Mouse (Mus musculus): ENCODE measurements around the gene Tle2. TPM values are rescaled to one million over a fixed set of nuclear protein-coding genes. Genes with fewer than 3 reads are reported as not detected.
A peak's percentile ranks its signal among the peaks of the same experiment; 100 is the strongest.

Tle2 gene
- polyA plus RNA-seq, 1 experiment from 2014 or later, result 28.2 TPM

GRCm38 (mm10) chr10:81604019-81604967, 29.9 kb downstream of the Tle2 start:
- Histone ChIP-seq H3K4me1 (peaks cover 60% of the 10 kb centered on the region), H3K4me3 (peak overlapping the region; percentile 65; the same call in 1 of the 2 replicates), H3K27ac (peak overlapping the region; percentile 59)

GRCm38 (mm10) chr10:81604968-81605665, 30.8 kb downstream of the Tle2 start:
- H3K4me3 ChIP-seq, result peak overlapping the region; percentile 65
- H3K27me3 ChIP-seq (ENCODE audit: low read depth, poor library complexity, severe bottlenecking), result no peaks in the 10 kb centered on the region
- H3K9me3 ChIP-seq (replicated peaks), result no peaks in the 10 kb centered on the region
- 0 out of 2 replicates have a peak, but pooled peaks cover 3% of the 10 kb centered on the region for H3K36me3 ChIP-seq
- peak; percentile 91 for DNase-seq (ENCODE audit: low spot score)
- H3K4me1 ChIP-seq, result peaks cover 52% of the 10 kb centered on the region
- H3K27ac ChIP-seq, result peak overlapping the region; percentile 59
- WGBS, result 22% methylated on average over 29 of the region's 29 CpGs

More at GRCm38 (mm10) chr10:81604019-81604967, 29.9 kb downstream of the Tle2 start:
- Histone ChIP-seq H3K36me3 (0 out of 2 replicates have a peak, but pooled peaks cover 3% of the 10 kb centered on the region), H3K9me3 (replicated peaks) (no peaks in the 10 kb centered on the region), H3K27me3 (ENCODE audit: low read depth, poor library complexity, severe bottlenecking) (no peaks in the 10 kb centered on the region)
- 86% methylated on average over 12 of the region's 12 CpGs for WGBS
- DNase-seq (ENCODE audit: low spot score), result no peak

GRCm38 (mm10) chr10:81605666-81605973, 31.3 kb downstream of the Tle2 start:
- no peak for DNase-seq (ENCODE audit: low spot score)
- peaks cover 47% of the 10 kb centered on the region for H3K4me1 ChIP-seq
- H3K27me3 ChIP-seq (ENCODE audit: low read depth, poor library complexity, severe bottlenecking), result no peaks in the 10 kb centered on the region
- H3K4me3 ChIP-seq, result peak overlapping the region; percentile 65
- 0 out of 2 replicates have a peak, but pooled peaks cover 3% of the 10 kb centered on the region for H3K36me3 ChIP-seq
- H3K9me3 ChIP-seq (replicated peaks), result no peaks in the 10 kb centered on the region
- 5% methylated on average over 14 of the region's 14 CpGs for WGBS
- H3K27ac ChIP-seq, result peak overlapping the region; percentile 59

- 1% methylated on average over 39 of the region's 39 CpGs for WGBS
- no peaks in the 10 kb centered on the region for H3K9me3 ChIP-seq (replicated peaks)
- peak within 1 kb of the TSS; percentile 92 for H3K27ac ChIP-seq
- peak within 1 kb of the TSS; percentile 65 for H3K4me3 ChIP-seq
- H3K36me3 ChIP-seq, result 0 out of 2 replicates have a peak, but pooled peaks cover 3% of the 10 kb centered on the region
- peak; percentile 89 for DNase-seq (ENCODE audit: low spot score)
- H3K27me3 ChIP-seq (ENCODE audit: low read depth, poor library complexity, severe bottlenecking), result no peaks in the 10 kb centered on the region
- peaks cover 42% of the 10 kb centered on the region for H3K4me1 ChIP-seq
Measured at GRCm38 (mm10) chr10:81605974-81606751, 31.8 kb downstream of the Tle2 start, which contains the start of gene BC025920. BC025920 (plus strand) TSS chr10:81606270.

GRCm38 (mm10) chr10:81608308-81608707, 33.9 kb downstream of the Tle2 start:
- Histone ChIP-seq H3K27ac (no peak overlapping the region), H3K4me1 (peaks cover 27% of the 10 kb centered on the region), H3K9me3 (replicated peaks) (no peaks in the 10 kb centered on the region), H3K36me3 (0 out of 2 replicates have a peak, but pooled peaks cover 3% of the 10 kb centered on the region), H3K4me3 (no peak overlapping the region), H3K27me3 (ENCODE audit: low read depth, poor library complexity, severe bottlenecking) (no peaks in the 10 kb centered on the region)
- 93% methylated on average over 1 of the region's 1 CpGs for WGBS
- DNase-seq (ENCODE audit: low spot score), result no peak

- Histone ChIP-seq H3K36me3 (0 out of 2 replicates have a peak, but pooled peaks cover 3% of the 10 kb centered on the region), H3K27ac (no peak overlapping the region), H3K4me3 (no peak overlapping the region), H3K27me3 (ENCODE audit: low read depth, poor library complexity, severe bottlenecking) (no peaks in the 10 kb centered on the region), H3K9me3 (replicated peaks) (no peaks in the 10 kb centered on the region), H3K4me1 (peaks cover 27% of the 10 kb centered on the region)
- DNase-seq (ENCODE audit: low spot score), result no peak
- WGBS, result 69% methylated on average over 3 of the region's 3 CpGs
Measured at GRCm38 (mm10) chr10:81612779-81613178, 38.4 kb downstream of the Tle2 start.

GRCm38 (mm10) chr10:81615486-81615885, 41.1 kb downstream of the Tle2 start:
- 57% methylated on average over 6 of the region's 6 CpGs for WGBS
- no peaks in the 10 kb centered on the region for H3K27me3 ChIP-seq (ENCODE audit: low read depth, poor library complexity, severe bottlenecking)
- peak; percentile 59 for DNase-seq (ENCODE audit: low spot score)
- peaks cover 27% of the 10 kb centered on the region for H3K4me1 ChIP-seq
- H3K4me3 ChIP-seq, result no peak overlapping the region
- H3K9me3 ChIP-seq (replicated peaks), result no peaks in the 10 kb centered on the region
- peaks cover 6% of the 10 kb centered on the region for H3K36me3 ChIP-seq
- H3K27ac ChIP-seq, result peak overlapping the region; percentile 80

GRCm38 (mm10) chr10:81619976-81620375, 45.6 kb downstream of the Tle2 start:
- Histone ChIP-seq H3K36me3 (peaks cover 51% of the 10 kb centered on the region), H3K9me3 (replicated peaks) (no peaks in the 10 kb centered on the region), H3K27me3 (ENCODE audit: low read depth, poor library complexity, severe bottlenecking) (no peaks in the 10 kb centered on the region), H3K4me1 (peaks cover 20% of the 10 kb centered on the region), H3K27ac (no peak overlapping the region), H3K4me3 (no peak overlapping the region)
- WGBS, result 91% methylated on average over 5 of the region's 5 CpGs
- DNase-seq (ENCODE audit: low spot score), result no peak

GRCm38 (mm10) chr10:81620786-81621185, 46.4 kb downstream of the Tle2 start:
- DNase-seq (ENCODE audit: low spot score), result no peak
- Histone ChIP-seq H3K4me1 (peaks cover 11% of the 10 kb centered on the region), H3K27ac (no peak overlapping the region), H3K9me3 (replicated peaks) (no peaks in the 10 kb centered on the region), H3K36me3 (peaks cover 59% of the 10 kb centered on the region), H3K27me3 (ENCODE audit: low read depth, poor library complexity, severe bottlenecking) (no peaks in the 10 kb centered on the region), H3K4me3 (no peak overlapping the region)
- WGBS, result 58% methylated on average over 9 of the region's 9 CpGs

GRCm38 (mm10) chr10:81623441-81623840, 49.1 kb downstream of the Tle2 start:
- WGBS, result 46% methylated on average over 8 of the region's 8 CpGs
- peaks cover 65% of the 10 kb centered on the region for H3K36me3 ChIP-seq

GRCm38 (mm10) chr10:81626101-81626993, 52.0 kb downstream of the Tle2 start:
- no peak for DNase-seq (ENCODE audit: low spot score)
- Histone ChIP-seq H3K27ac (peak overlapping the region; percentile 94), H3K27me3 (ENCODE audit: low read depth, poor library complexity, severe bottlenecking) (no peaks in the 10 kb centered on the region), H3K36me3 (peaks cover 50% of the 10 kb centered on the region), H3K4me1 (peaks cover 26% of the 10 kb centered on the region), H3K4me3 (peak overlapping the region; percentile 80), H3K9me3 (replicated peaks) (no peaks in the 10 kb centered on the region)
- WGBS, result 91% methylated on average over 22 of the region's 22 CpGs

More at GRCm38 (mm10) chr10:81623441-81623840, 49.1 kb downstream of the Tle2 start:
- H3K4me3 ChIP-seq, result no peak overlapping the region
- peaks cover 22% of the 10 kb centered on the region for H3K4me1 ChIP-seq
- no peaks in the 10 kb centered on the region for H3K9me3 ChIP-seq (replicated peaks)
- no peak overlapping the region for H3K27ac ChIP-seq
- no peaks in the 10 kb centered on the region for H3K27me3 ChIP-seq (ENCODE audit: low read depth, poor library complexity, severe bottlenecking)
- no peak for DNase-seq (ENCODE audit: low spot score)
